Mouse (Mus musculus) heart, embryonic 16.5 days (tissue): ENCODE data around the gene Pes1. TPM values are rescaled to one million over a fixed set of nuclear protein-coding genes. Genes with fewer than 3 reads are reported as not detected.
"Not testable (repeated sequence)": the region's sequence is repeated elsewhere in the genome, so short reads cannot be mapped to it uniquely, and the experiment has no call there.

ENCODE experiments used
- ATAC-seq: fragments of 200-750 bp; cut with Nextera tagmentation; replicated peaks from 2 replicates; pipeline ENCODE4 v1.8.0; 2017; ENCODE audit warnings: moderate number of reproducible peaks; ENCODE audit not compliant: insufficient read depth, low FRiP score; ENCODE audit errors: extremely low read depth
- H3K27ac ChIP-seq: fragments of 300-500 bp; sonication (generic); 2 replicates; pipeline ENCODE4 v1.5.1; 2014; ENCODE audit warnings: mild to moderate bottlenecking, low read length, control low read depth, moderate library complexity
- H3K27me3 ChIP-seq: fragments of 300-500 bp; sonication (generic); 2 replicates; pipeline ENCODE4 v1.6.1; 2014; ENCODE audit warnings: low read length, mixed read lengths; ENCODE audit not compliant: control insufficient read depth, insufficient read depth
- H3K36me3 ChIP-seq: fragments of 300-500 bp; sonication (generic); 2 replicates; pipeline ENCODE4 v1.6.1; 2014; ENCODE audit not compliant: control insufficient read depth, insufficient read depth
- H3K4me1 ChIP-seq: fragments of 300-500 bp; sonication (generic); 2 replicates; pipeline ENCODE4 v1.6.1; 2014; ENCODE audit warnings: low read length, mixed read lengths; ENCODE audit not compliant: control insufficient read depth, insufficient read depth
- H3K4me2 ChIP-seq: fragments of 300-500 bp; sonication (generic); 2 replicates; pipeline ENCODE4 v1.6.1; 2014; ENCODE audit warnings: low read depth, mild to moderate bottlenecking, control low read depth, low read length
- H3K4me3 ChIP-seq: fragments of 300-500 bp; sonication (generic); 2 replicates; pipeline ENCODE4 v1.5.1; 2014; ENCODE audit warnings: mild to moderate bottlenecking, control low read depth, low read length
- H3K9ac ChIP-seq: fragments of 300-500 bp; sonication (generic); 2 replicates; pipeline ENCODE4 v1.6.1; 2014; ENCODE audit warnings: low read length, control low read depth
- H3K9me3 ChIP-seq: fragments of 300-500 bp; sonication (generic); replicated peaks from 2 replicates; pipeline ENCODE4 v1.6.1; 2016; ENCODE audit warnings: low read length; ENCODE audit not compliant: control insufficient read depth
- WGBS: fragments of 180-500 bp; shearing (Covaris S2); extraction: QIAGEN DNeasy Blood & Tissue Kit; methylation state at CpG from one replicate; pipeline ENCODE4 v1.1.7; 2014; 5-methylcytosine and 5-hydroxymethylcytosine counted together
- polyA plus RNA-seq: library from polyadenylated mRNA; unstranded; fragments of >200 nt; fragmentation: Nextera tagmentation; extraction: Ambion mirVana; gene quantifications from 2 replicates; pipeline ENCODE4 v1.2.1, GENCODE M21; 2015

Gene Pes1
- polyA plus RNA-seq, 1 experiment from 2014 or later = 57.9 TPM

- ATAC-seq, H3K4me3 ChIP-seq, H3K36me3 ChIP-seq, H3K4me2 ChIP-seq, H3K27ac ChIP-seq, H3K9ac ChIP-seq, H3K4me1 ChIP-seq, H3K27me3 ChIP-seq, H3K9me3 ChIP-seq: not testable (repeated sequence)
- 81% methylated on average over 5 of the region's 5 CpGs for WGBS
These were observed 8.9 kb upstream of the Pes1 start for GRCm38 (mm10) chr11:3954876-3955275.

- H3K27me3 ChIP-seq, ATAC-seq, H3K4me3 ChIP-seq: not testable (repeated sequence)
These were observed 8.4 kb upstream of the Pes1 start for GRCm38 (mm10) chr11:3955371-3955770.

GRCm38 (mm10) chr11:3960901-3961300 is 2.9 kb upstream of the Pes1 start:
- no peak overlapping the region for H3K4me2 ChIP-seq
- peaks cover 10% of the 10 kb centered on the region for H3K4me1 ChIP-seq
- no peaks in the 10 kb centered on the region for H3K36me3 ChIP-seq
- ATAC-seq = no peak
- H3K27me3 ChIP-seq = no peaks in the 10 kb centered on the region
- no peak overlapping the region for H3K4me3 ChIP-seq
- H3K9ac ChIP-seq = no peak overlapping the region
- H3K9me3 ChIP-seq = no peaks in the 10 kb centered on the region
- WGBS = 49% methylated on average over 2 of the region's 2 CpGs
- H3K27ac ChIP-seq = no peak overlapping the region

More at GRCm38 (mm10) chr11:3955371-3955770, 8.4 kb upstream of the Pes1 start:
- not testable (repeated sequence) for H3K9me3 ChIP-seq, H3K4me1 ChIP-seq, H3K36me3 ChIP-seq, H3K4me2 ChIP-seq, H3K27ac ChIP-seq, H3K9ac ChIP-seq
- WGBS = 64% methylated on average over 4 of the region's 4 CpGs

- H3K27me3 ChIP-seq = no peaks in the 10 kb centered on the region
- H3K27ac ChIP-seq = no peak overlapping the region
- peaks cover 10% of the 10 kb centered on the region for H3K4me1 ChIP-seq
- H3K9ac ChIP-seq = no peak overlapping the region
- no peak overlapping the region for H3K4me3 ChIP-seq
- H3K9me3 ChIP-seq = no peaks in the 10 kb centered on the region
- ATAC-seq = no peak
- 59% methylated on average over 3 of the region's 3 CpGs for WGBS
- no peak overlapping the region for H3K4me2 ChIP-seq
- no peaks in the 10 kb centered on the region for H3K36me3 ChIP-seq
These were observed 2.0 kb upstream of the Pes1 start for GRCm38 (mm10) chr11:3961761-3962160.

GRCm38 (mm10) chr11:3963155-3963554 is 620 bp upstream of the Pes1 start:
- Histone ChIP-seq H3K27me3 (no peaks in the 10 kb centered on the region), H3K36me3 (peaks cover 2% of the 10 kb centered on the region; the same call in 1 of the 2 replicates), H3K9ac (peak overlapping the region; percentile 86; the same call in 1 of the 2 replicates), H3K4me2 (peak overlapping the region; percentile 91), H3K4me1 (peaks cover 10% of the 10 kb centered on the region), H3K9me3 (no peaks in the 10 kb centered on the region), H3K27ac (peak overlapping the region; percentile 41; the same call in 1 of the 2 replicates), H3K4me3 (peak overlapping the region; percentile 84)
- WGBS = 83% methylated on average over 10 of the region's 10 CpGs
- ATAC-seq = no peak

- H3K9me3 ChIP-seq = no peaks in the 10 kb centered on the region
- 12% methylated on average over 11 of the region's 11 CpGs for WGBS
- H3K27me3 ChIP-seq = no peaks in the 10 kb centered on the region
- H3K4me1 ChIP-seq = peaks cover 10% of the 10 kb centered on the region
- H3K4me3 ChIP-seq = peak overlapping the region; percentile 84
- peak overlapping the region; percentile 70 for H3K27ac ChIP-seq
- H3K36me3 ChIP-seq = peaks cover 7% of the 10 kb centered on the region; the same call in 1 of the 2 replicates
- peak overlapping the region; percentile 86 for H3K9ac ChIP-seq
- peak overlapping the region; percentile 91 for H3K4me2 ChIP-seq
- no peak for ATAC-seq
These were observed 819 bp downstream of the Pes1 start for GRCm38 (mm10) chr11:3964416-3965172.

GRCm38 (mm10) chr11:3969837-3970236 is 6.1 kb downstream of the Pes1 start:
- no peak overlapping the region for H3K4me2 ChIP-seq
- WGBS = 84% methylated on average over 3 of the region's 3 CpGs
- H3K36me3 ChIP-seq = peaks cover 55% of the 10 kb centered on the region
- H3K27me3 ChIP-seq = no peaks in the 10 kb centered on the region
- no peaks in the 10 kb centered on the region for H3K9me3 ChIP-seq
- ATAC-seq = no peak
- peaks cover 3% of the 10 kb centered on the region for H3K4me1 ChIP-seq
- no peak overlapping the region for H3K4me3 ChIP-seq
- H3K27ac ChIP-seq = no peak overlapping the region
- H3K9ac ChIP-seq = no peak overlapping the region

- 96% methylated on average over 7 of the region's 7 CpGs for WGBS
- Histone ChIP-seq H3K9me3 (no peaks in the 10 kb centered on the region), H3K4me2 (no peak overlapping the region), H3K27ac (no peak overlapping the region), H3K4me3 (no peak overlapping the region), H3K27me3 (no peaks in the 10 kb centered on the region), H3K36me3 (peaks cover 61% of the 10 kb centered on the region), H3K9ac (no peak overlapping the region), H3K4me1 (no peaks in the 10 kb centered on the region)
- no peak for ATAC-seq
These were observed 6.6 kb downstream of the Pes1 start for GRCm38 (mm10) chr11:3970361-3970760.

- H3K4me1 ChIP-seq = no peaks in the 10 kb centered on the region
- no peak for ATAC-seq
- no peaks in the 10 kb centered on the region for H3K27me3 ChIP-seq
- H3K9ac ChIP-seq = no peak overlapping the region
- no peaks in the 10 kb centered on the region for H3K9me3 ChIP-seq
- 88% methylated on average over 7 of the region's 7 CpGs for WGBS
- H3K4me3 ChIP-seq = no peak overlapping the region
- H3K4me2 ChIP-seq = no peak overlapping the region
- no peak overlapping the region for H3K27ac ChIP-seq
- peaks cover 79% of the 10 kb centered on the region for H3K36me3 ChIP-seq
These were observed 9.3 kb downstream of the Pes1 start for GRCm38 (mm10) chr11:3973081-3973480.
